Mouse (Mus musculus): ENCODE measurements around the gene Pkdrej. TPM values are rescaled to one million over a fixed set of nuclear protein-coding genes. Genes with fewer than 3 reads are reported as not detected.
"Not testable (repeated sequence)": the region's sequence is repeated elsewhere in the genome, so short reads cannot be mapped to it uniquely, and the experiment has no call there.

Pkdrej gene
- 0.01 TPM for polyA plus RNA-seq (2021)

- ATAC-seq: no peak
- no peak for TF ChIP-seq CTCF (IDR thresholded peaks at IDR 0.05)
- ChIA-PET CTCF (no interaction called here), POLR2A (no interaction called here)
- in situ Hi-C loops (cut with MboI; ENCODE audit: low pct_unique_long_range_greater_than_20kb): no loop called here
- peaks cover 45% of the 10 kb centered on the region for H3K27me3 ChIP-seq
- DNase-seq (ENCODE audit: low read depth, low spot score): no peak
Observed at GRCm38 (mm10) chr15:85821203-85822010, at the start of gene Pkdrej. TSS of gene Pkdrej (minus strand) at chr15:85821734.

GRCm38 (mm10) chr15:85867696-85868095, 46.2 kb upstream of the Pkdrej start:
- in situ Hi-C loops (cut with MboI; ENCODE audit: low pct_unique_long_range_greater_than_20kb): loop anchor here (5.0 kb wide), 2 partner anchors 150 to 255 kb away; no protein-coding TSS in a partner anchor
- ATAC-seq (peak; percentile 64), DNase-seq (ENCODE audit: low read depth, low spot score) (no peak)
- no peak for TF ChIP-seq CTCF (IDR thresholded peaks at IDR 0.05)
- CTCF ChIA-PET: interaction anchor here (0.6 to 2.7 kb wide), 20 partner anchors 8 to 275 kb away, joined by 3 to 15 read pairs (median 4); partner anchors contain the start of genes Gtse1 and Trmu
- POLR2A ChIA-PET: interaction anchor here (1.5 kb wide), 1 partner anchor 149 kb away, joined by 3 read pairs; no protein-coding TSS in a partner anchor
- no peaks in the 10 kb centered on the region for H3K27me3 ChIP-seq

GRCm38 (mm10) chr15:85865913-85866312, 44.4 kb upstream of the Pkdrej start:
- ATAC-seq; DNase-seq (ENCODE audit: low read depth, low spot score); POLR2A ChIA-PET; H3K27me3 ChIP-seq; CTCF ChIA-PET: not testable (repeated sequence)
- in situ Hi-C loops (cut with MboI; ENCODE audit: low pct_unique_long_range_greater_than_20kb): loop anchor here (5.0 kb wide), 2 partner anchors 149 to 254 kb away; no protein-coding TSS in a partner anchor

GRCm38 (mm10) chr15:85859490-85860031, 38.0 kb upstream of the Pkdrej start, which contains the start of gene Gtse1:
TSS of gene Gtse1 (plus strand) at chr15:85859745.
- POLR2A ChIA-PET: interaction anchor here (0.9 to 1.1 kb wide), 2 partner anchors 19 to 254 kb away, joined by 3 read pairs; partner anchors contain the start of gene Trmu
- peak; percentile 90 for ATAC-seq

GRCm38 (mm10) chr15:85858980-85859489, 37.5 kb upstream of the Pkdrej start:
- DNase-seq (ENCODE audit: low read depth, low spot score) (no peak), ATAC-seq (peak; percentile 23)
- in situ Hi-C loops (cut with MboI; ENCODE audit: low pct_unique_long_range_greater_than_20kb): no loop called here
- POLR2A ChIA-PET: interaction anchor here (0.9 to 1.1 kb wide), 2 partner anchors 20 to 254 kb away, joined by 3 read pairs; partner anchors contain the start of gene Trmu
- H3K27me3 ChIP-seq: no peaks in the 10 kb centered on the region
- TF ChIP-seq CTCF (IDR thresholded peaks at IDR 0.05): no peak
- CTCF ChIA-PET: interaction anchor here (2.5 kb wide), 1 partner anchor 9 kb away, joined by 11 read pairs; no protein-coding TSS in a partner anchor

More at GRCm38 (mm10) chr15:85859490-85860031, 38.0 kb upstream of the Pkdrej start, which contains the start of gene Gtse1:
- DNase-seq (ENCODE audit: low read depth, low spot score): peak; percentile 68
- in situ Hi-C loops (cut with MboI; ENCODE audit: low pct_unique_long_range_greater_than_20kb): no loop called here
- CTCF ChIA-PET: interaction anchor here (2.5 kb wide), 1 partner anchor 8 kb away, joined by 11 read pairs; no protein-coding TSS in a partner anchor
- H3K27me3 ChIP-seq: no peaks in the 10 kb centered on the region
- no peak for TF ChIP-seq CTCF (IDR thresholded peaks at IDR 0.05)

DNA sequence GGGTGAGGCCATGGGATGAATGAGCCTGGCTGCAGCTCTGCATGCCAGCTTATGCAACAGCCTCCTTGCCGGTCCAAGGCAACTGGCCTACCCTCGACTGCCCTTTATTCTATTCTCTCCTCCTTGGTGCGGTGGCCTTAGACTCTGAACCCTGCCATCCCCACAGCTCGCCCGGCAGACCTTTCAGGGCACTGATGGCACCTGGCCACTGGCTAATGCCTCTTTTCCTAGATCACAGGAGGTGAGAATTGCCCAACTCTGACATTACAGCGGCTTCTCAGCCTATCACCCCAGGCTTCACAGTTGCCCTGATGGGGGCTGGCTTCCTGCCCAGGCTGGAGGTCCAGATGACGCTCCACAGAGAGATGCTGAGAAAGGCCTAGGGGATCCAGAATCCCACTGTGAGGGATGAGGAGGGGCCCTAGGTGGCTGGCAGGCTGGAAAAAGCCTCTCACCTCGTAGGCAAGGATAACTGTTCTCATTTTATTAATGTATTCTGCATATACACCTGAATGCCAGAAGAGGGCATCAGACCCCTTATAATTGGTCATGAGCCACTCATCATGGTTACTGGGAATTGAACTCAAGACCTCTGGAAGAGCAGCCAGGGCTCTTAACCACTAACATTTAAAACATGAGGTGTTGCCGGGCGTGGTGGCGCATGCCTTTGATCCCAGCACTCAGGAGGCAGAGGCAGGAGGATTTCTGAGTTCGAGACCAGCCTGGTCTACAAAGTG, 30.3 kb upstream of the Pkdrej start:
- POLR2A ChIA-PET: no interaction called here
- TF ChIP-seq CTCF (IDR thresholded peaks at IDR 0.05): no peak
- no peak for ATAC-seq
- CTCF ChIA-PET: no interaction called here
- in situ Hi-C loops (cut with MboI; ENCODE audit: low pct_unique_long_range_greater_than_20kb): no loop called here
- no peaks in the 10 kb centered on the region for H3K27me3 ChIP-seq
- DNase-seq (ENCODE audit: low read depth, low spot score): no peak

- CTCF ChIA-PET: no interaction called here
- no peak for DNase-seq (ENCODE audit: low read depth, low spot score)
- TF ChIP-seq CTCF (IDR thresholded peaks at IDR 0.05): no peak
Observed at GRCm38 (mm10) chr15:85845071-85845470, 23.5 kb upstream of the Pkdrej start.

GRCm38 (mm10) chr15:85841796-85842360, 20.3 kb upstream of the Pkdrej start:
- in situ Hi-C loops (cut with MboI; ENCODE audit: low pct_unique_long_range_greater_than_20kb): no loop called here
- DNase-seq (ENCODE audit: low read depth, low spot score) (no peak), ATAC-seq (no peak)
- no peaks in the 10 kb centered on the region for H3K27me3 ChIP-seq
- ChIA-PET CTCF (interaction anchor here (0.9 to 3.6 kb wide), 3 partner anchors 14 to 129 kb away, joined by 3 to 13 read pairs (median 6); no protein-coding TSS in a partner anchor), POLR2A (no interaction called here)
- no peak for TF ChIP-seq CTCF (IDR thresholded peaks at IDR 0.05)

More at GRCm38 (mm10) chr15:85845071-85845470, 23.5 kb upstream of the Pkdrej start:
- POLR2A ChIA-PET: no interaction called here
- no peaks in the 10 kb centered on the region for H3K27me3 ChIP-seq
- in situ Hi-C loops (cut with MboI; ENCODE audit: low pct_unique_long_range_greater_than_20kb): no loop called here
- no peak for ATAC-seq

DNA sequence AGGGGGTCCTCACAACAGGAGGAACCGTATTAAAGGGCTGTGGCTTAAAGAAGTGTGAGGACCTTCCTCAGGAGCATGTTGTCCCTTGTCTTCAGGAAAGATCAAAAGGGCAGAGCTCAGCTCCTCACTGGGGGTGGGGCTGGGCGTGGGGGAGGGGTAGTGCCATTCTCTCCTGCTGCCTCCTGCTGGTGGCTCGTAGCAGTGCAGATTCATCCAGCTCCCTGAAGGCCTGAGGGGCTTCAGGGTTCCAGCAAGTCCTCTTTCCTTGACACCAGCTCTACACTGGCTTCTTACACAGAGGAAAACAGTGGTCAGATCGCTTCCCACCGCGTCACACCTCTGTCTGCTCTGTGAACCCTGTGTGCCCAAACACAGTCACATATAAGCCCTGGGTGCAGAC, 19.4 kb upstream of the Pkdrej start:
- ChIA-PET CTCF (interaction anchor here (2.3 to 3.6 kb wide), 2 partner anchors 27 to 128 kb away, joined by 6 to 13 read pairs; no protein-coding TSS in a partner anchor), POLR2A (no interaction called here)
- no peaks in the 10 kb centered on the region for H3K27me3 ChIP-seq
- no peak for DNase-seq (ENCODE audit: low read depth, low spot score)
- in situ Hi-C loops (cut with MboI; ENCODE audit: low pct_unique_long_range_greater_than_20kb): no loop called here
- TF ChIP-seq CTCF (IDR thresholded peaks at IDR 0.05): peak; percentile 78
- ATAC-seq: no peak

DNA sequence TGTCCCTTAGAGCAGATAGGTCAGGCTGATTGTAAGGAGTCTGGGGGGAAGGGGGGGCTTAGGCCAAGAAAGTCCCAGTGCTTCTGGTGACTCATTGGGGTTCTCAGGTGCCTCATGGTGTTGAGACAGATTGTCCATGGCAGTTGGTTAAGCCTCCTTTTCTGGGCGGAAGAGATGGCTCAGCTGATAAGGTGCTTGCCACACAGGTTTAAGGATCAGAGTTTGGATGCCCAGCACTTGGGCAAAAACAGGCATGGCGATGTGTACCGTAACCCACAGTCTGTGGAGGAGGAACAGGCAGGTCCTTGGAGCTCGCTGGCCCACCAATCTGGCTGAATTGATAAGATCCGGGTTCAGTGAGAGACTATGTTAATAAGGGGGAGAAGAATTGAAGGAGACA, 15.4 kb upstream of the Pkdrej start:
- in situ Hi-C loops (cut with MboI; ENCODE audit: low pct_unique_long_range_greater_than_20kb): no loop called here
- no peaks in the 10 kb centered on the region for H3K27me3 ChIP-seq
- POLR2A ChIA-PET: no interaction called here
- no peak for TF ChIP-seq CTCF (IDR thresholded peaks at IDR 0.05)
- no peak for ATAC-seq
- no peak for DNase-seq (ENCODE audit: low read depth, low spot score)
- CTCF ChIA-PET: no interaction called here

All from Patski (cell line).